Mouse (Mus musculus) c-Kit-positive CD71-positive TER-119-positive erythroid progenitor cells, embryonic 14.5 days (primary cell): ENCODE results near the gene Mindy4.
"Not testable (repeated sequence)": the region's sequence is repeated elsewhere in the genome, so short reads cannot be mapped to it uniquely, and the experiment has no call there.

ENCODE experiments used
- DNase-seq: peaks from one replicate; pipeline ENCODE4 v3.0.0-alpha.2; 2013; ENCODE audit warnings: low spot score

Mindy4 gene

DNA sequence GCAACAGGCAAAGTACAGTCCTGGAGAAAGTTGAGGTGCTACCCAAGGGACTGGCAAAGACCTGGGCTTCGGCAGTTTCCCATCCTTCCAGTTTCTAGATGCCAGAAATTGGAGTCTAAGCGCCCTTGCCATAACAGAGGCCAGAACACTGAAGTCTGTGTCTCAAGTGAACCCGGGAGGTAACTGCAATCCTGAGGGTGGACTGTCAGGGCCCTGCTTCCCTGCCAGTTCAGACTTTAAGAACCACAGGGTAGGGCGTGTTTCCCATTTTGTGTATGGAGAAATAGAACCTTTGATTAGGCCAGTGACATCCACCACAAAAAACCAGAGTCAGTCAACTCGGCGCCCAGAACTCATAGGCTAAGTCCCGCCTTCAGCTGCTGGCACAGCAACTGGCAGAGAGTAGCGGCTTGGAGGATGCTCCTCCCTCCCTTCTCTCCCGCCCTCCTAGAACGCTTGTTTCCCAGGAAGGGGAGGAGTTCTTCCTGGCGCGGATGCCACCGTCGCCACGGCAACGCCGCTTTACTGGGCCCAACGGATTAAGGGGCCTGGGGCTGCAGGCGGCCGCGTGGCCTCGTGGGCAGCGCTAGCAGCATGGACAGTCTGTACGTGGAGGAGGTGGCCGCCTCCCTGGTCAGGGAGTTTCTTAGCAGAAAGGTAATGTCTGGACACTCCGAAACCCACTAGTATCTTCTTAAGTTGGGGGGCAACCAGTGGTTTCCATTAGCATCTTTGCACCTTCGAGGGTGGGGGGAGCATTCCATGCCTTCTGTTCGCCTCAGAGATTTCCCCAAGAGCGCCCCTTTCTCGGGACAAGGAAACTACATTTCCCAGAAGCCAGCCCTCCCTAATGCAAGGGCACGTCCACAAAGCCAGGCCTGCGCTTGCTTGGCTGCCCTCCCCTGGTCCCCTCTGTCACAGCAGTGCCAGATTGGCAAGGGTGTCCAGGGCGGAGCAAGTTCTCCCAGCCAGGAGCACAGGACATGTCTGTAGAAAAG, at the start of gene Mindy4:
Mindy4 (plus strand) TSS at position 471 of the 998 bp plus-strand sequence.
- DNase-seq = peak; percentile 63

DNA sequence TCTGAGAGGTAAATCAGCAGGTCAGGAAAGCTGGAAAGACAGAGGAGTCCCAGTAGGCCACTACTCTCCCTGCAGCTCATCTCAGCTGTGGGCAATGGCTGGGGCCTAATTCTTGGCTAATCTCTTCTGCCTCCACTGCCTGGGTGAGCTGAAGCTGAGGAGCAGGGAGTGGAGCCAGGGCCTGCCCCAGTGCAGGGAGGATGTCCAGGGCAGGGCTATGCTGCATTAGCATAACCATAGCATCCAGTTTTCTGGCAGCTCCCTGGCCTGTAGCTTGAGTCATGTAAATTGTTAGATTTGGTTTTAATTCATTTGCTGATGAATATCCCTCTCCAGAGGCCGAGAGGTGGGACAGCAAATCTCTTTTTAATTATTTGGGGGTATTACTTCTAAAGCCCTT, 43.9 kb upstream of the Mindy4 start:
- DNase-seq = no peak

DNA sequence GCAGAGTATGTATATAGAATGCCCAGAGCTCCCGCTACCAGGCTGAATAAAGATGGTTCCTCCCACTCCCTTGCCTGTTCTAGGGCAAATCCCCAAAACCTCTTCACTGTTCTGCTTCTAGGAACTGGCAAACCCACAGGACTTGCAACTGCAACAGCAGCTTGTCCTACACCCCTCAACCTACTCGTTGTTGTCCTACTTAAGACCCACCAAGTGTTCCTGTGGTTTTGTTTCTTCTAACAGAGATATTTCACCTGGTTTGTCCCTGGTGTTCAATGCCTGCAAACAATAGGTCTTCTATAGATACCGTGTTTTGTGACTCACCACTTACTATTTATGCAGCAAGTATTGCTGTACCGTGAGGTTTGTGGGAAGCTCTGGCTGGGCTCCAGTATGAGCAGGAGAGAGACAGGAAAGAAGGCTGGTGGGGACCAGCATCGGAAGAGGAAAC, 41.8 kb upstream of the Mindy4 start:
- DNase-seq = no peak

DNA sequence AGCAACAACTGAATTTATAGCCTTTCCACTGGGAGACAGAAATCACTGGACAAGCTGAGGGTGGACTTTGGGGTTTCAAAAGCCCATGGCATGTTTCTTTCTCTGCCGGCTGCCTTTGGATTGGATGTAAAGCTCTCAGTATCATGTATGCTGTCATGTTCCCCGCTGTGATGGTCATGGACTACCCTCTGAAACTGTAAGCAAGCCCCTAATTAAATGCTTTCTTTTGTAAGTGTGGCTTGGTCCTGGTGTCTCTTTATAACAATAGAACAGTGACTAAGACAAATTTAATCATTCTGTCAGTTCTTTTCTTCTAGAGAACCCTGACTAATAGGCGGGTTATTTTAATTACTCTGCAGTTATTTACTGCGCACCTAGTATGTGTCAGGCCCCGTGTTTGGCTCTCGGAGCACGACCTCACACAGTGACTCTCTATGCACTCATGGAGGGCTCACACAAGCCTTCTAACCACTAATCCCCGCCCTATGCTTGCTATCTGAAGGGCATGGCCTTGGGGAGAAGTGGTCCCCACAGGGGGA, 40.1 kb upstream of the Mindy4 start:
- DNase-seq = no peak

DNA sequence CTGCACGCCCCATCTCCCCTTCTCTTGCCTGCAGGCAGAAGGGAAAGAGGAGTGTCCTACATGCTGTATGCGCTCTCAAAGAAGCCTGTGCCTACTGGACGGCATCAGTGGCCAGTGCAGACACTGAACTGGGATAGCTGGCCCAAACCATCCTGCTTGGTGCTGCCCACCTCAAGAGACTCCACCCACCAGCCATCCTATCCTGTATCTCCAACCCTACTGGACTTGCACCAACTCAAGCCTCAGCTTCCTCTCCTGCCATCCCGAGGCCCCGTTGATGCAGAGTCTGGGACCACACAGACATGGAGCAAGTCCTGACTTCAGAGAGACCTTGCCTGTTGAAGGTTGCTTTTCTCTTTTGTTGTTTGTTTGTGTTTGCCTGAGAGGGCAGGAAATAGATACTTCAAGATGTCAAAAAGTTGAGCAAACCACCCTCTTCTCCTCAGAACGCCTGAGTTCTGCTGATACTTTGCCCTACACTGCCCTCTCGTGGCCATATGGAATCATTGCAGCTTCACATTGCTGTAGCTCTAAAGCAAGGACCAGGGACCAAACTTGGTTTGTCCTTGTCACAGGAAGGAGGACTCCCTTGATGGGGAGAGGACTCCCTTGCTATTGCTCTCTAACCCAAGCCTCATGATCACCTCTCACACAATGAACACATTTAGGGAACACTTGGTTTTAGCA, 36.3 kb upstream of the Mindy4 start:
- DNase-seq = peak; percentile 66

DNA sequence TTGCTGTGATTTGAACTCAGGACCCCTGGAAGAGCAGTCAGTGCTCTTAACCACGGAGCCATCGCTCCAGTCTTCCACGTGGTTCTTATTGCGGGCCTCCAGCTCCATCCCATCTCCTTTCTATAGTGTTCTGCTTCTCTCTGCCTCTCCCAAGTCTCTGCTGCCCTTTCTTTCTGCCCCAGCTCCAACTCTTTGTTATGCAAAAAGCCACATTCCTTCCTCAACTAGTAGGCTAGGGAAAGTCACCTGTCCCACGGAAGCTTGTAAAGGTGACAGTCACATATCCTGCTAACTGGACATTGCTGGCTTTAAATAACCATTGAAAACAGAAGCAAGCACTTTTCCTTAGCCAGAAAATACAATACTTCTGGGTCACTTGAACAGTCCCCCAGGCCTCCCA, 33.4 kb upstream of the Mindy4 start:
- no peak for DNase-seq

DNA sequence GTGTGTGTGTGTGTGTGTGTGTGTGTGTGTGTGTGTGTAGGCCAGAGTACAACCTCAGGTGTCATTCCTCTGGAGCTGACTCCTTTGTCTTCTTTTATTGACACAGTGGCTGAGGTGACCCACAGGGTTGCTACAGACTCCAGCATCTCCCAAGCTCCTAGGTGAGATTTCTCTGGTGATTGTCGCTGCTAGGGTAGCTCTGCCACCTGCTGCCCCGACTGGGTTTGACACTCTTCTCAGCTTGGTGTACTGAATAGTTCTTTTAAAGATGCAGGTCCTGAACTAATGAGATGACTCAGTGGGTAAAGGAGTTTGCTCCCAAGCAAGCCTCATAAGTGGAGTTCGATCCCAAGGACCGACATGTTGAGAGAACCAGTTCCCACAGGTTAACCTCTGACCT, 31.5 kb upstream of the Mindy4 start:
- no peak for DNase-seq

DNA sequence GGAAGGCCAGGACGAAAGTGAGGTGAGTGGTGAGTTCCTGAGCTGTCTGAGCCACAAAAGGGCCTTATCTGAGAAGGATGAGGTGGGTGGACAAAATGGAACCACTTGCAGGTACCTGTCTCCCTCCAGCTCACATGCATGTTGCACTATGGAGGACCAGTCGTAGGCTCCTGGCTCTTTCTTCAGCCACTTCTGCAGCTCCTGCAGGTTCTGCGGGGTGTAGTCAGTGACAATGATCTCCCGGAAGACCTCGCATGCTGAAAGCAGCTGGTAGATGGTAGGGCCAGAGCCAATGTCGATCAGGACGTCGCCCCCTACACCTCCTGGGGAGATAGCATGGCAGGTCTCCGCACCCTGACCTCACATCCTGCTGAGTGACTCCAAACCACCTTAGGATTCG, 30.0 kb upstream of the Mindy4 start:
- no peak for DNase-seq

DNA sequence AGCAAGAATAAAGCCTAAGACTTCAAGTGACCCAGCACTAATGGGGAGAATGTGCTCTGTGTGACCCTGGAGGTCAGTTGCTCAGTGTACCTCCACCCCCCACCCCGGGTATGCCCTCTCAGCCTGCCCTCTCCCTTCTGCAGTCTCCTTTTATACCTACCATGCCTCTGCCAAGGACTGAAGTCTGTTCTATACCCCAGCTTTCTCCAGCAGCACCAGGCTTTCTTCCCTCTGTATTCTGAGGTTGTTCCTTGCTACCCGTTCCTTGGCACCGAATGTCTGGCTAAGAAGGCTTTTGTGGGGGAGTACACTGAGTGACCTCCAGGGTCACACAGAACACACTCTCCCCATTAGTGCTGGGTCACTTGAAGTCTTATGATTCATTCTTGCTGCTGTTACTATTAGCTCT, 29.2 kb upstream of the Mindy4 start:
- DNase-seq = no peak

DNA sequence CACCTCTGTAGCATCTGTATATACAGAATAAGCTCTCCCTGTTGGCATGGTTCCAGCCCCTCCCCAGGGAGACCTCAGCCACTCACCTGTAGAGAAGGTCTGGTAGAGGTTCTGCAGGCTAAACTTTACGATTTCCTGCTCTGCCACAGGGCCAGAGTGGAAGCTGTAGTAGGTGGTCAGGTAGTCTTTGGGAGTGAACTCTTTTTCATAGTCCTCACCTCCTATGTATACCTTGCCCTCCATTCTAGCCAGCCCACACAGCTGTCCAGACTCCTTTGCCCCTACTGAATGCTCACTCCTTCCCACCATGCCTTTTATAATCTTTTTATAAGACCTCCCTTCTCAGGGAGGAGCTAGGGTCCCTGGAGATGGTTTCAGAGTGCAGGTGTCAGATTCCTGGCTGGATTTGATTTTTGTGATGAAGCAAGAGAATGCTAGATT, 28.4 kb upstream of the Mindy4 start, which contains the start of gene Inmt:
Inmt (minus strand) TSS at position 303 of the 441 bp plus-strand sequence.
- no peak for DNase-seq

DNA sequence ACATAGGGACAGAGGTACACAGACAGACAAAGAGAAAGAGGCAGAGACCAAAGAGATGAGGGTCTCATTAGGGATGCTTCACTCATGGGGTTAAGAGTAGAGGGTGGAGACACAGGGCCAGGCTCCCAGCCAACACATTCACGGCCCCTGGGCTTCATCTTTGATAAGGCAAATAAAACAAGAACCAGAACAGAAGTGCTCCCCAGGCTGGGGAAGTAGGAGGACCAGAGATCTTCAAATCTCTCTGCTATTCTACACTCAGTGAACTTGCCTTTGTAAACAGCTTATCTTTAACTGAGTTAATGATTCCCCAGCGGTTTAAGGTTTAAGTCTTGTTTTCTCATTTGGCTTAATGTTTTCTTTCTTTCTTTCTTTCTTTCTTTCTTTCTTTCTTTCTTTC, 27.7 kb upstream of the Mindy4 start:
- DNase-seq = no peak

DNA sequence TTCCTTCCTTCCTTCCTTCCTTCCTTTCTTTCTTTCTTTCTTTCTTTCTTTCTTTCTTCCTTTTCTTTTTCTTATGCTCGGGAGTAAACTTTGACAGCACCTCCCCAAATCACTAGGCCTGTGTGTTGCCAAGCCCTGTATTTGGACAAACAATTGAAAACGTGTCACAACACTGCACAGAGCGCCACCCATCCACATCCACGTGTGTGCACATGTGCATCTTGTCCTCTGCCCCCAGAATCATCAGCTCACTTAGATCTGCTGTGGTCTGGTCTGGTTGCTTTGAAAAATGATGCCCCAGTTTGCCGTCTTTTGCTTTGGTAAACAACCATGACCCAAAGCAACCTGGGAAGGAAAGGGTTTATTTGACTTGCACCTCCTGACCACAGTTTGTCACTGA, 27.3 kb upstream of the Mindy4 start:
- no peak for DNase-seq

DNA sequence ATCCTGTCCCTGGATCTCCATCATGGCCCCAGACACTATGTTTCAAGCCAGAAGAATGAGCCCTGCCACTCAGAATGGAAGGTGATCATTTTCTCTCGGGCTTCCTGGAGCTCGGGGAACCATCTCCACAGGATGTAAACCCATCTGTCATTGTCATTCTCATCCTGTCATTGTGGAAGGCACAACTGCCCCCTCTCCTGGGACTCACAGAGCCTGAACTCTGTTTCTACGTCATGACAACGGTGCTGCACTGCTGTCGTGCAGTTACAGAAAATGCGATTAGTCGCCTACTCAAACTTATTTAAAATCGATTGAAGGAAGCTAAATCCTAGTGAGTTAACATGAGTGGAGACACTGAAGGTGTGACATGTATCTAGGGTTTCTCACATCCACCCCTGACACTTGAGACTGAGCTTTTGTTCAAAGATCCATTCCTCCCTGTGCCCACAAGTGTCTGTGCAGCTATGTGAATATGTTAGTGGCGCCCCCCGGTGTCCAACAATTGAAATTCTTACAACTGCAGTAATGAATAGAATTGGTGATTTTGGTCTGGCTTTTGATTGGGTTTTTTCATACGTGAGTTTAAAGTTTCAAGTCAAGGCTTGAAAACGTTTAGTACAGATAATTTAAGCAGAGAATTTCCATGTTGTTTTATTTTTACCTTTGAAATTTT, 26.0 kb upstream of the Mindy4 start:
- peak; percentile 12 for DNase-seq

DNA sequence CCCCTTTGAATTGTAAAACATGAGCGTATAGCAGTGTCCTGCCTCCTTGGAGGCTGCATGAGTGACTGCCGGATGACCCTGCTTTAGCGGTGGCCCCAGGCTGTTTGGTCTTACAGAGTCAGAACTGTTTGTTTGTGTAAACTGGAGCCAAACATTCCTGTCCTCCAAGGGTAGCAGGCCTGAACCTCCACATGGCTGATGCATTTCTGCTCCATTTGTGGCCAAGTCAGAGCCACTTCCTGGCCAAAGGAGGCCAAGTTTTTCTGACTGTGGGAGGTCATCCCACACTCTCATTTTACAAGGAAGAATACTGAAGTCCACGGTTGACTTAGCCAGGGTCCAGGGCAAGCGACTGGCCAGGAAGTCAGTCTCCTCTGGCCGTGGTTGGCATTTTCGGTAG, 23.6 kb upstream of the Mindy4 start:
- DNase-seq = no peak

DNA sequence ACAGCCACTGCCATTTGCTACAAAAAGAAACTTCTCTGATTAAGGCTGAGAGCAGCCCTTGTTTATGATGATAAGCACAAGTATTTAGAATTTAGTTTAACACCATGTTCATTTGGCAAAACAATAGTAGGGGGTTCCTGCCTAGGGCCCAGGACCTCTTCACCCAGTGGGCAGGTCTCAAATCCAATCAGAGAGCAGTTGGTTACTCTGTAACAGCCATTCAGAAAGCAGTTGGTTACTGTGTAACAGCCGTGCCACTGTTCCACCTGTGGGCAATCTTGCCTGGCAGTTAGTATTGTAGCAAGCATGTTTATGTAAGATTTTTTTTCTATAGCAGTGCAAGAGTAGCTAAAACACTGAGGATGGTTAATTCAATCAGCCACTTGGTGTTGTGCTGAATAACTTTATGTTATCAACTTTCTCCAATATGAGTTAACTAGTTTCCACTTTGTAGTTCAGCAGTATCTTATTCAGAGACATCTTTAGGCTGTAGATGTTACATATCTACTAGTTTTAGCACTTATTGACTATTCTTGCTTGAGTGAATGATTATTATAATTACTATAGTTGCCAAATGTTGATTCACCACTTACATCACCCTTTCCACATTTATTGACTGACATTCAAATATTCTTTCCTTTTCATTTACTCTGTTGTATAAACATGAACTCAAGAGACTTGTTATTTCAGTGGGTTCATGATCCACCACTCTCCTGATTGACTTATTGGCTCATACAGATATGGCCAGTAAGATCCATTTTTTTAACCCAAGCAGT, 20.3 kb upstream of the Mindy4 start:
- no peak for DNase-seq

DNA sequence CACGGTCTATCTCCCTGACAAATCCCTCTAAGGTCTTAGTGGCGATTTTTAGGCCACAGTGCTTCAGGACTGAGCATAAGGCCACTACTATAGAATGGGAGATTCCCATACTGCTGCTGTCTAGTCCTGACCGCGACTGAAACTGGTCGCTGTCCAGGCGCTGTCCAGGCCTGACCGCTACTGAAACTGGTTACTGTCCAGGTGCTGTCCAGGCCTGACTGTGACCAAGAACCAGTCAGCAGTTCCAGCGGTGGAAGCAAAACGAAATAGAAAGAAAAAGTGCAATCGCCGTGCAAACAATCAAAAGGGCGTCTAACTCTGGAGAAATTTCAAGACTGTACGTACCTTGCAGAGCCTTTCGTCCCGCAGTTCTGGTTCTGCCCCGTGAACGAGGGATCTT, 15.4 kb upstream of the Mindy4 start:
- not testable (repeated sequence) for DNase-seq

DNA sequence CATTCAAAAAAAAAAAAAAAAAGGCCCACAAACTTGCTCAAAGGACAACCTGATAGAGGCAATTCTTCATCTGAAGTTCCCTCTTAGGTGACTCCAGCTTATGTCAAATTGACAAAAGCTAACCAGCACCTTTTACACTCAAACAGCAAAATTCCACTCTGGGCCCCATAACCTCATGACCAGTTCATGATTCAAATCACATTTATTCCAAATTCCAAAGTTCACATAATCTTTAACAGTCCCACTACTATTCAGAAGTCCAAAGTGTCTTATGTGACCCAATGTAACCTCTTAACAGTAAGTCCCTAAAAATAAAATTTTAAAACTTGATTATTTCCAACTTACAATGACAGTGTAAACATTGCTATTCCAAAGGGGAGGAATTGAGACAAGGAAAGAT, 13.8 kb upstream of the Mindy4 start:
- DNase-seq = no peak

DNA sequence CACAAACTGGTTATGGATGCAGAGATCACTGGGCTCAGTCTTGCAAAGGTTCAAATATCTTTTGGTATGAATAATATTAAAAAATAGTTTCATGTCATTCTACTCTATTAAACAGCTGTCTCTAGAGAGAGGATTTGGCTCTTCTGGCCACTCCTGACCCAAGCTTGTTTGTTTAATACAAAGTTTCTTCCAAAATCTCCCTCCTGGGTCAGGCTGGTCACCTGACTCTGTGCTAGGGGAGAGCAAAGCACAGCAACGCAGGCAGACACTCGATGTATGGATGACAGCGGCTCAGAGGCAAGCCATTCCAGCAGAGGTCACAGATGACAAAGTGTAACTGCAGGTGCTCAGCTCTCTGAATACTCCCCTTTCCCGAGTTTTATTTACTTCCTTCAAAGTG, 11.6 kb upstream of the Mindy4 start:
- DNase-seq = no peak

DNA sequence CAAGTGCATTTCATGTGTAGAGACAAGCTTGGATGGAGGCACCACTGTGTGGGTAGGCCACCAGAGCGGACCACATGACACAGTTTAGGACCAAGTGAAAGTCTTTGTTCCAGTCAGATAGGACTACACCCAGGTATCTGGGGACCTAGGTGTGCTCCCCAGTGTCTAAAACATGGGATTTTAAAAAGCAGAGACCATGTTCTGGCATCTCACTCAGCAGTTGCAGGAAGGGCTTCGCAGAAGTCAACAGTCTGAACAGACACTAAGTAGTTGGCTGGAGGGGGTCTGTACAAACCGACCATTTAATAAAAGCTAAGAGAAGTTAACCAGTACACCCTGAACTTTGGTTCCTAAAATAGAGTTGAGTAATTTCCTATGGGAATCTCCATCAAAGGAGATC, 10.0 kb upstream of the Mindy4 start:
- no peak for DNase-seq

DNA sequence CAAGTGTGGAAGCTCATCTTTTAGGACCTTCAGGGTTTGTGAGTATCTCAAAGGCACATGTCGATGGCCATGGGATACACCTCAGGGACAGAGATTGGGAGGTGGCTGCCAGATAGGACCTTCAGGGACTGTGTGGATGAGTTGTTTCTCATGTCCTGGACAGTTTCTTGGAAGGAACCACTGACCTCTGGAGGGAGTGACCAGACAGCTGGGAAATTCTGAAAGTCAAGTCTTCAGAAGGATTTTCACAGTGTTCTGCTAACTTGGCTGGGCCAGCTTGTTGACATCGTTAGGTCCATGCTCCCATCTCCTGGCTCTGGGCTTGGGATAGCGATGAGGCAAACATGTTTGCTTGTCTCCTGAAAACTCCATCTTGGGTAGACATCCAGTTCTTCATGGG, 4.1 kb upstream of the Mindy4 start:
- no peak for DNase-seq

DNA sequence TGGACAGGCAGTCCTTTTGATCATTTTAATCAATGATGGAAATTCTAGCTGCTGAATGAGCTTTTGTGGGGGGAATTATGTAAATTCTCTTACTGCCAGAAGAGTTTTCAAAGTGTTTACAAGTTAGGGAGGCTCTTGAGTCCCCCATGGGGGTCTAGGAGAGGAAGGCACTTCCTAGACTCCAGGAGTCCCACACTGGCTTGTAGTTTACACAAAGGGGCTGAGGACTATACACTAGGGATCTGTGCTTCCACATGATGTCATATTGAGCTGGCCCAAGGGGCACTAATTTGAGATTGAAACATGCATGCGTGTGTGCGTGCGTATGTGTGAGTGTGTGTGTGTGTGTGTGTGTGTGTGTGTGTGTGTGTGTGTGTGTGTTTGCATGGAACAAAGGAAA, 748 bp downstream of the Mindy4 start:
- no peak for DNase-seq
